Mouse (Mus musculus) heart, postnatal 10 days (tissue): Measurements from ENCODE around the gene Traf3ip2. TPM values are rescaled to one million over a fixed set of nuclear protein-coding genes. Genes with fewer than 3 reads are reported as not detected.
A peak's percentile ranks its signal among the peaks of the same experiment; 100 is the strongest.

Source experiments
- DNase-seq, 2 experiments: peaks; one replicate each; pipeline ENCODE4 v3.0.0; 2021
- intact Hi-C: fragments of 180-260 bp; cut with DNase I; formaldehyde crosslinking; loops from one replicate; pipeline ENCODE4 v1.15.1; 2025
- total RNA-seq, 2 experiments: library from RNA; stranded (reverse); gene quantifications; 2 replicates each; pipeline ENCODE4 v1.2.3; 2021

Traf3ip2 gene
- total RNA-seq, 2 experiments from 2014 or later = 6.4 to 9.3 TPM

DNA sequence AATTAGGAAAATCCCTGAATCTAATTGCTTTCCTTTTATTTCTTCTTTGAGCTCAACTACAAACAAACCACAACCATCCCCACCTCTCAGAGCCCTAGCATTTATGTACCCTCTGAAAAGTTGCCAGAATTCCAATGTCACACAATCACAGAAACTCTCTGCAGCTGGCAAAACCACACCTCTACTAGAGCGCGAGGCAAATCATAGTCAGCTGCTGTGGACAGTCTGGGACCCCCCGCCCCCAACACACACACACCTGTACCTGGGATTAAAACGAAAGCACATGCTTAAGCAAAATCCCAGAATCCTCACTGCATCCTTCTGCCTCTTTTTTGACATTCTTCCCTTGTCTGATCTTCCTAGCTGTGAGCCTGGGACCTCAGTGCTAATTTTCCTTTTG is 13.1 kb upstream of the Traf3ip2 start:
- intact Hi-C loops = no loop called here
- no peak for DNase-seq

DNA sequence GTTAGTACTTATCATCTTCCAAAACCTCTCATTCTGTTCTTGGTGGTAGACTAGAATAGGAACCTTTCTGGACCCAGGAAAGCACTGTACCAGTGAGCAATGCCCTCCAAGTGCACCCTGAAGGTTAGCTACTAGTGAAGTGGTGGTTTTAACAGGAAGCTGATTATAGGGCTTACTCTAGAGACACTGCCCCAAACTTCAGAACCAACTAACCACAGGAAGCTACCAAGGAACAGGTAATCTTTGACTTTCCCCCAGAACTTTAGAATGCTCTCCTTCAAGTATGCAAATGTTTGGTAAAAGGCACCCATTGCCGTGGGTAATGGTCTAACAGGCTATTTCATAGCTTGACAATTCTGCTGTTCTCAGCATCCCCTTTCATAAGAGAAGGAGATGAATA is 12.6 kb upstream of the Traf3ip2 start:
- DNase-seq = no peak
- intact Hi-C loops = no loop called here

GRCm38 (mm10) chr10:39601068-39601467 is 11.7 kb upstream of the Traf3ip2 start:
- intact Hi-C loops = no loop called here
- DNase-seq = no peak

DNA sequence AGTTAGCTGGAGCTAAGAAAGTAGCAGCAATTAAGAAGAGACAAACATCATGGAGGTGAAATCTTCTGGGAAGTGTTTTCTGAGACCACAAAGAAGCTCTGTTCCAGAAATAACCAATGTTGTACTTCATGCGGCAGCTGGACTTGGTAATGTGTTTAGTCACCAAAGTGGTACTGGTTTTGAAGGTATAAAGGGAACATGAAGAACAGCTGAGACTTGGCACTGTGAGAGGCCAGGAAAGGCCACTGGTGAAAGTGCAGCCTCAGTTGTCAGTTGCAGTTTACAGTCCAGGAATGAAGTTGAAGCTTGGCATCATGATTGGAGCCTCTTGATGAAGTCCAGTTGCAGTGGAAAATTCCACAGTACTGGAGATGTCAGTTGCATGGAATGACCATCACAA is 6.3 kb upstream of the Traf3ip2 start:
- intact Hi-C loops = no loop called here

GRCm38 (mm10) chr10:39611234-39611633 is 1.5 kb upstream of the Traf3ip2 start:
- no peak for DNase-seq
- intact Hi-C loops = loop anchor here (5.0 kb wide), 2 partner anchors 54 to 439 kb away; no protein-coding TSS in a partner anchor

More for the DNA sequence above, 6.3 kb upstream of the Traf3ip2 start:
- DNase-seq = no peak

GRCm38 (mm10) chr10:39612131-39612530 is 603 bp upstream of the Traf3ip2 start:
- intact Hi-C loops = loop anchor here (2.0 to 5.0 kb wide), 3 partner anchors 55 to 440 kb away; partner anchors contain the start of gene Rev3l
- no peak for DNase-seq

- DNase-seq = peak; percentile 77 to 81
- intact Hi-C loops = loop anchor here (2.0 to 5.0 kb wide), 3 partner anchors 56 to 441 kb away; partner anchors contain the start of gene Rev3l
Observed at GRCm38 (mm10) chr10:39612989-39613831, 476 bp downstream of the Traf3ip2 start.

- intact Hi-C loops = loop anchor here (2.0 to 5.0 kb wide), 3 partner anchors 57 to 442 kb away; partner anchors contain the start of gene Rev3l
- DNase-seq = peak; percentile 40 to 57
Observed at GRCm38 (mm10) chr10:39613973-39614372, 1.2 kb downstream of the Traf3ip2 start.

DNA sequence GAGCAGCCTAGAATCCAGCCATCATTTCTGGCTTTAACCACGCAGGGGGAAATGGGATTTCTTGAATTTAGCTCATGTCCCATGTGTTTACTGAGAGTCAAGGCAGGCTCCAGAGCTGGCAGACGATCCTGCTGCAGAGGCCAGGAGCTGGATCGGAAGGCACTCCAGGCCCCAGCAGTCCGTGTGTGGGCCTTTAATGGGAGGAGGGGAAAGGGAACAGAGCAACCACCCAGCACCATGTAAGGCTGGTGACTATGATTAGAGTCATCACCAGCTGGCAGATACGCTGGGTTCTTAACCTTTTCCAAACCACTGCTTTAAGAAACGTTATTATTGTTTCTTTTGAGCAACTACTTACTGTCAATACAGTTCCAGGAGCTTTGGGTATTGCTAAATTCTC is 1.9 kb downstream of the Traf3ip2 start:
- intact Hi-C loops = loop anchor here (5.0 kb wide), 2 partner anchors 57 to 442 kb away; no protein-coding TSS in a partner anchor
- DNase-seq = peak; percentile 89

DNA sequence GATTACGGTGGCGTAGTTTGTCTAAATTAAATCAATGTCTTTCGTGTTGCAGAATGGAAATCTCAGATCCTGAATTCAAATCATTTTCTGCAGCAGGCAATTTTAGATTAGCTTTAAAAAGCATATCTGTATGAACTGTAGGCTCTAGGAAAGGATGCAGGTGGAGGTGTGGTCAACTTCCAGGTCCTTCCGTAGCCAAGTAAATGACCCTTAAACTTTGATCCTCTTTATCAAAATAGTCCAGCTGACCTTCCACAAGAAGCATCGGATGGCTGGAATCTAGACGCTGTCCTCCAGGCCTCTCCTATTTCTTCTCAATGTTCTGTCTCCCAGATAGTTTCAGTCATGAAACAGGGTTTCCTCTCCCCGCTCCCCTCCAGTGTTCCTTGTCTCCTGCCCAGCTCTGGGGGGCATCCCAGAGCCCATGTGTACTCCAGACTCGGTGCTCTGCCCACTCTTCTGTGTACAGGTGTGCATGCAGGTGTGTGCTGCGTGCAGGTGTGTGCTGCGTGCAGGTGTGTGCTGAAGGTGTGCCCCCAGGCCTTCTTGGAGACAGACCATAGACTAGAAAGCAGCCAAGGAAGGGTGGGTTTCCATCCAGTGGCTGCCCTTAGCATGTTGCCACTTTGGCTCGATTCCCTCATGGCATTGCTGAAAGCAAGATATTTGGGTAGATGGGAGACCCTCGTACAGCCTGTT is 2.9 kb downstream of the Traf3ip2 start:
- intact Hi-C loops = no loop called here
- no peak for DNase-seq

GRCm38 (mm10) chr10:39616230-39616590 is 3.5 kb downstream of the Traf3ip2 start:
- DNase-seq = no peak
- intact Hi-C loops = no loop called here

- intact Hi-C loops = no loop called here
Observed at GRCm38 (mm10) chr10:39616626-39617025, 3.9 kb downstream of the Traf3ip2 start.

DNA sequence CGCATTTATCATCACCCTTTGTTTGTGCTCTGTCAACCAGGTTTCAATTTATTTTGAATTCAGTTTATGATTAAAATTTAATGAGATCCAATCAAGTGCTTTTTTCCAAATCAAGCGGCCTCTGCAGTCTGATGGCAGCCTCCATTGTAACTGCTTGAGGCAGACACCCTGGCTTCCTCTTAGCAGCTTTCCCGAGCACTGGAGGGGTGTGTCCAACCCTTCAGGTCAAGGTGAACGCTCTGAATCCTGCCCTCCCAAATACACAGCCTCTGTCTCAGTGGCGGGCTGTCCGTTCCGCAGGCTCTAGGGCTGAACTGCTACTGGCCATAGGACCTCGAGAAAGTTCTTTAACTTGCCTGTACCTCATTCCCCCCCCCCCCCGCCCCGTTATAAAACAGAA is 5.7 kb downstream of the Traf3ip2 start:
- intact Hi-C loops = no loop called here
- no peak for DNase-seq

More at GRCm38 (mm10) chr10:39616626-39617025, 3.9 kb downstream of the Traf3ip2 start:
- no peak for DNase-seq

GRCm38 (mm10) chr10:39620626-39621025 is 7.9 kb downstream of the Traf3ip2 start:
- DNase-seq = no peak
- intact Hi-C loops = no loop called here

DNA sequence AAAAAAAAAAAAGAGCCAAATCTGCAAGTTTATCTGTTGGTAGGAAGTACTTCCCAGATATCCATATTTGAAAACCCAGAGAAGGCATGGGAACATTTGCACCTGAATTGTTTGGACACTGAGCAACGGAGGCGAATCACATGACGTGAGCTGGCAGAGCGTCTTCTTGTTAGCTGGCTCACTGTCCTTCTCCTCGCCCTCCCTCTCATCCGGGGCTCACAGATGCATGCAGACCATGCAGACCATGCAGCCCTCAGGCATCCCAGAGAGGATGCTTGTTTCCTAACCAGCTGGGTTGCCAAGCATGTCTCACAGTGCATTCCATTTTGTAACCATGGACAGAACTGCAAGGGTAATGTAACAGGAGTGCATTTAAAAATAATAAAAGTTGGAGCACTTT is 11.1 kb downstream of the Traf3ip2 start:
- DNase-seq = no peak
- intact Hi-C loops = no loop called here

DNA sequence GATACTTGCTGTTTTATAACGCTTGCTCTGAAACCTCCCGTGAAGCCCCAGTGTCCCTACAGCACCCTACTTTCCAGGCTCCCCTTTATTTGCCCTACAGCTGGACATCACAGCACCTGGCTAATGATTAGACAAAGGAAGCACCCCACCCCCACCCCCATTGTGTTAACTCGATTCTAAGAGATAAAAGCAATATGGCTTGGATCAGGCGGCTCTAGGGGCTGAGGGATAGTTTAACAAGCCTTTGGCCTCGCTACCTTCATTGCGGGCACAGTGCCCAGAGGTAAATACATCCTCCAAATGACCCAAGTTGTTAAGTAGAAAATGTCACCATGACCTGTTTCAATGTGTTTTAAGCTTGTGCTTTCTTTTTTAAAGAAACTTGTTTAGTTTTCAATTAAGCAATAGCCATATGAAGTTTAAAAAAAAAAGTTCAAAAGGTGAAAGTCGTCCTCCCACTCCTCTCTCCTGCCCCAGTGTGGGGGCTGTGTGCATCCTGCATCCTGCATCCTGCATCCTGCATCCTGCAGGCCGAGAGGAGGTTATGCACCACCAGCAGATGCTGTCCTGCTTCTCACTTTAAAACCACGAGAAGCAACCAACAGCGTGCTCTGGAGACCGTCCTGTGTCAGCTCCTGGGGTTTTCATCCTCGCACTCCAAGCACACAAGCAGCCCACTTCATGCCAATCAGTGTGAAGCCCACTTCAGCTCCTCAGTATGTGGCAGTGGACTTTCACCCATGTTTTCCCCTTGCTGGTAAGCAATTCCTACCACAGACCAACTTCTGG is 12.3 kb downstream of the Traf3ip2 start:
- no peak for DNase-seq
- intact Hi-C loops = loop anchor here (5.0 kb wide), 1 partner anchor 83 kb away; no protein-coding TSS in a partner anchor

DNA sequence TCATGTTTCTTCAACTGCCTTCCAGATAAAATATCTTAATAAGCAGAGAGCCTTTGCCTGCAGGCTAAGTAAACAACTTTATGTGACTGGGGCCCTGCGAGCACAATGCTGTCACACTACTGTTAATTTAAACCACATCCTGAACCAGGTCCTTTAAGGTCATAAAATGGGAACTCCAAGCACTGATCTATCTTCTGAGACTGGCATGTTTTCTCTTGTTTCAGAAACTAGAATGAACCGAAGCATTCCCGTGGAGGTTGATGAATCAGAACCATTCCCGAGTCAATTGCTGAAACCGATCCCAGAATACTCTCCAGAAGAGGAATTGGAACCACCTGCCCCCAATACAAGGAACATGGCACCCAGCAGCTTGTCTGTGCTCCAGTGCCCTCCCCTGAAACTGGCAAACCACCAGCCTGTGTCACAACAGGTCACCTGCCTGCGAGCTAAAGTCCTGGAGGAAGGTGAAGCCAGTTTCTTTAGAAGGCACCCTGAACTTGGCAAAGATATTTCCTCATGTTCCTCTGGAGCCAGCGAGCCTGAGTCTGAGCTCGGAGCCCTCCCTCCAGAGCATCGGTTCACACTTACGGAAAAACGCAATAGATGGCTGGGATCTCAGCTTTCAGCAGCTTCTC is 13.0 kb downstream of the Traf3ip2 start:
- intact Hi-C loops = loop anchor here (5.0 kb wide), 1 partner anchor 83 kb away; no protein-coding TSS in a partner anchor
- no peak for DNase-seq

- intact Hi-C loops = loop anchor here (5.0 kb wide), 1 partner anchor 84 kb away; no protein-coding TSS in a partner anchor
- DNase-seq = no peak
Observed at GRCm38 (mm10) chr10:39626376-39626775, 13.6 kb downstream of the Traf3ip2 start.

GRCm38 (mm10) chr10:39628799-39629517 is 16.2 kb downstream of the Traf3ip2 start:
- DNase-seq = no peak
- intact Hi-C loops = loop anchor here (5.0 kb wide), 1 partner anchor 87 kb away; no protein-coding TSS in a partner anchor
